Mouse (Mus musculus) midbrain, embryonic 13.5 days (tissue): ENCODE measurements around the gene Elmod3. TPM values are rescaled to one million over a fixed set of nuclear protein-coding genes. Genes with fewer than 3 reads are reported as not detected.

ENCODE experiments used
- ATAC-seq: fragments of 200-750 bp; cut with Nextera tagmentation; 2 replicates; pipeline ENCODE4 v1.8.0; 2017; ENCODE audit warnings: mild to moderate bottlenecking, moderate TSS enrichment, moderate library complexity
- H3K27ac ChIP-seq: fragments of 300-500 bp; sonication (generic); 2 replicates; pipeline ENCODE4 v1.5.1; 2015; ENCODE audit warnings: inconsistent platforms, mild to moderate bottlenecking, moderate library complexity
- H3K27me3 ChIP-seq: fragments of 300-500 bp; sonication (generic); 2 replicates; pipeline ENCODE4 v1.6.1; 2015; ENCODE audit warnings: mild to moderate bottlenecking, inconsistent platforms
- H3K36me3 ChIP-seq: fragments of 300-500 bp; sonication (generic); 2 replicates; pipeline ENCODE4 v1.6.1; 2015; ENCODE audit warnings: mild to moderate bottlenecking, inconsistent platforms
- H3K4me1 ChIP-seq: fragments of 300-500 bp; sonication (generic); replicated peaks from 2 replicates; pipeline ENCODE4 v1.6.1; 2015; ENCODE audit warnings: inconsistent platforms
- H3K4me2 ChIP-seq: fragments of 300-500 bp; sonication (generic); replicated peaks from 2 replicates; pipeline ENCODE4 v1.6.1; 2015; ENCODE audit warnings: moderate library complexity, mild to moderate bottlenecking, inconsistent platforms
- H3K4me3 ChIP-seq: fragments of 300-500 bp; sonication (generic); replicated peaks from 2 replicates; pipeline ENCODE4 v1.5.1; 2015; ENCODE audit warnings: mild to moderate bottlenecking, inconsistent platforms
- H3K9ac ChIP-seq: fragments of 300-500 bp; sonication (generic); replicated peaks from 2 replicates; pipeline ENCODE4 v1.6.1; 2015; ENCODE audit warnings: mild to moderate bottlenecking, inconsistent platforms
- H3K9me3 ChIP-seq: fragments of 300-500 bp; sonication (generic); 2 replicates; pipeline ENCODE4 v1.6.1; 2016; ENCODE audit warnings: mild to moderate bottlenecking, inconsistent platforms
- WGBS: fragments of 180-500 bp; shearing (Covaris S2); methylation state at CpG from one replicate; pipeline ENCODE4 v1.1.7; 2015; 5-methylcytosine and 5-hydroxymethylcytosine counted together
- polyA plus RNA-seq: library from polyadenylated mRNA; unstranded; fragments of >200 nt; fragmentation: Nextera tagmentation; extraction: Ambion mirVana; gene quantifications from 2 replicates; pipeline ENCODE4 v1.2.1, GENCODE M21; 2015

Elmod3 gene
- polyA plus RNA-seq, 1 experiment from 2014 or later, result 15.7 TPM

DNA sequence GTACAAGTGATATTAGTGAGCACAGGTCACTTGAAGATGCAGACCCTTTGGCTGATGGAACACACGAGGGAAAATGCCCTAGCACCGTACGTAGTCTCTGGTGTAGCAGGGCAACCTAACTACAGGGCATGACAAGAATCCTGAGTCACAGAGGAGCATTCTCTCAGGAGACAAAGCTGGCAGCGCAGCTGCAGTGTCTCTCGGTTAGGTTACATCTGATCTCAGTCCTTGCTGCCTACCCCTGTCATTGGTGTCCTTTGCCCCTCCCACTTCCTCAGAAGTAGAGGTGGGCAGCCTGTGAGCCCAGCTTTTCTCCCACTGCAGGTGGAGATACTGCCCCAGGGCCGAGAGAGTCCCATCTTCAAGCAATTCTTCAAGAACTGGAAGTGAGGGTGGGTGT is 35.7 kb downstream of the Elmod3 start:
- 58% methylated on average over 6 of the region's 6 CpGs for WGBS
- Histone ChIP-seq H3K4me2 (no peak overlapping the region), H3K4me1 (peaks cover 7% of the 10 kb centered on the region; the same call in 1 of the 2 replicates), H3K9ac (no peak overlapping the region), H3K27ac (no peak overlapping the region), H3K36me3 (no peaks in the 10 kb centered on the region), H3K4me3 (no peak overlapping the region), H3K9me3 (no peaks in the 10 kb centered on the region), H3K27me3 (no peaks in the 10 kb centered on the region)
- ATAC-seq, result no peak

DNA sequence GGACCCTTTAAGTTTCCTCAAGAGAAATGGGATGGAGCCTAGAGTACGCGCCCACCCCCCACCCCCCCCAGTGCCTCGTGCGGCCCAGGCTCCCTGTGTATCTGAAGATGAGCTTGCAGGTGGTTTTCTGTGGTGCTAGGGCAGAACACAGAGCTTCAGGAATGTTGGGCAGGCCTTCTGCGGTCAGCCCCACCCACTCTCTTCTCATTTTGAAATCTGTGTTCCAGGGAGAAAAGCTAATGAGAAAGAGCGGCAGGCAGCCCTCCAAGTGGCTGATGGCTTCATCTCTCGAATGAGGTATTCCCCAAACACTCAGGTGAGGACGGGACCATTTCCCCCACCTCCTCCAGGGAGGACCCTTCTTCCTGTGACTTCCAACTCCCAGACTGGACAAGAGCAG is 37.4 kb downstream of the Elmod3 start:
- no peak for ATAC-seq
- H3K9me3 ChIP-seq, result no peaks in the 10 kb centered on the region
- H3K4me1 ChIP-seq, result peaks cover 6% of the 10 kb centered on the region; the same call in 1 of the 2 replicates
- 77% methylated on average over 8 of the region's 8 CpGs for WGBS
- no peak overlapping the region for H3K4me3 ChIP-seq
- H3K27ac ChIP-seq, result no peak overlapping the region
- H3K27me3 ChIP-seq, result no peaks in the 10 kb centered on the region
- H3K9ac ChIP-seq, result no peak overlapping the region
- no peaks in the 10 kb centered on the region for H3K36me3 ChIP-seq
- no peak overlapping the region for H3K4me2 ChIP-seq

DNA sequence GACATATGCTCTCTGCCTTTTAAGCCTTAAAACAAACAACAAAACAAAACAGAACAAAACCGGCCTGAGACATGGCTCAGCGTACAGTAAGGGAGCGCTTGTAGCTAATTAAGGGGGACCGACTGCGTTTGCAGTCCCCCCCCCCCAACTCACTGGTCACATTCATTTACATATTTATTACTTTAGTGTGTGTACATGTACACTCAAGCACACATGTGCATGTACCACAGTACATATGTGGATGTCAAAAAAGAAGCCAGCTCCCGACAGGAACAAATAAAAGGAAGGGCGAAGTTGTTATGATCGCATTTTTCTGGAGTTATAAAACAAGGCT is 45.2 kb downstream of the Elmod3 start:
- Histone ChIP-seq H3K4me1 (peaks cover 19% of the 10 kb centered on the region), H3K36me3 (no peaks in the 10 kb centered on the region), H3K27me3 (no peaks in the 10 kb centered on the region), H3K4me3 (peak overlapping the region; percentile 41), H3K27ac (peak overlapping the region; percentile 75; the same call in 1 of the 2 replicates), H3K4me2 (peak overlapping the region; percentile 68), H3K9me3 (no peaks in the 10 kb centered on the region), H3K9ac (peak overlapping the region; percentile 68)
- ATAC-seq, result no peak; the same call in 1 of the 2 replicates
- 19% methylated on average over 8 of the region's 8 CpGs for WGBS

DNA sequence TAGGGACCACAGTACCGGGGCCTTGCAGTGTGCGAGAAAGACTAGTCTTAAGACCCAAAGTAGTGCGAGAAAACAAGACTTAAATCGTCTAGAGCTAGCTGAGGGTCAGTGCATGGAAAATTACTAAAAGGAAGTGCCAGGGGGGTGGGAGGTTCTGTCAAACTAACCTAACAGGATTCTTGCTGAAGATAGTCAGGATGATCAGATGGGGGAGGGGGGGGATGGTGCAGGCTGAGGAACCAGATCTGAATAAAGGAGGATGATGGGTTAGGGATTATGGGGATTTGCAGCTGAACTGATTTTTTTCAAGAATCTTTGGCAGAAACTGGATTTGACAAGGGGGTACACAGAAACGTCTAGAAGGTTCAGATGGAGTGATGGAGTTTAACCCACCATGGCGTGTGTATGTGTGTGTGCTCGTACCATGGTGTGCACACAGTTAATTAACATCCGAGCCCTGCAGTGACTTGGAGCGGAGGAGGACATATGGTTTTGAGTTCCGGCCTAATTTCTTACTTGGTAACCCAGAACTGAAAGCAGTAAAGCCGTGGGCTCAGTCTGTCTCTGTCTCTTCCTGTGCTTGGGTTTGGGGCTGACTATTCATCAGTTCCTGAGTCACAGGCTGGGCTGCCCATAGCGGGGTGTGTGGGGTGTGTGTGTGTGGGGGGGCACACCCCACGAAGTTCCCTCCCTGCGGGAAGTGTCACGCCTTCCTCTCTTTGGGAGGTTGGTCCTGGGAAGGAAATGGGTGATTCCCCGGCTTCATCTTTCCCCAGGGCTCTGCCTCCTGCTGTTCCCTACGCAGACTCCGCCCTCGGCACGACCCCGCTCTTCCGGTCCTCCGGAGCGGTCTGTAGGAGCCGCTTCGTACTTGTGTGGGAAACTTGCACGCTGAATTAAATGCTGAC is 45.8 kb downstream of the Elmod3 start:
- 18% methylated on average over 27 of the region's 27 CpGs for WGBS
- peak overlapping the region; percentile 75 for H3K27ac ChIP-seq
- peak overlapping the region; percentile 68 for H3K9ac ChIP-seq
- no peaks in the 10 kb centered on the region for H3K36me3 ChIP-seq
- H3K4me3 ChIP-seq, result peak overlapping the region; percentile 41
- peak overlapping the region; percentile 68 for H3K4me2 ChIP-seq
- no peaks in the 10 kb centered on the region for H3K9me3 ChIP-seq
- ATAC-seq, result peak; percentile 88
- peaks cover 19% of the 10 kb centered on the region for H3K4me1 ChIP-seq
- H3K27me3 ChIP-seq, result no peaks in the 10 kb centered on the region

DNA sequence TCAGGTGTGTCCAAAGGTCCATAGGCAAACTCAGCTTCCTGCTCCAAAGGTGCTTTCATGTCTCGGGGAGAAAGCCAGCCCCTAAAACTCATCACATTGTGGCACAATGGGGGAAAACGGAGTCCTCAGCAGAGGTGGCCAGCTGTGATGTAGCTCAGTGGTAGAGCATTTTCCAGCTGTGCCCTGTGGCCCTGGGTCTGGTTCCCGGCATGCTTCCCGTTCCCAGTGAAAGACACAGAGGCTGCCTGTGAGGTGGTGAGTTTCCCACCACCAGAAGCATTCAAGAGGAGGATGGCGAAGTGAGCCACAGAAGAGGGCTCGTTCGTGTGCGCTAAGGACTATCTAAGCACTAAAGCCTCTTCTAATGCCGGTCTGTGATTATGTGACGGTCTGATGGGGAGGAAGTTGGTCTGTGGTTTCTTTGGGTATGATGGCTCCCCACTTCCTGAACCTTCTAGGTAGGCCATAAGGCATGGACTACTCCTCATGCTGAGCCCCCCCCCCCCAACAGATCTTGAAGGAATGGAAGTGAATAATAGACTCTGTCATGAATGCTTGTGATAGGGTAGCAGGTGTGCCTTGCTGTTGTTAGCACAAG is 47.6 kb downstream of the Elmod3 start:
- H3K27ac ChIP-seq, result no peak overlapping the region
- ATAC-seq, result no peak
- 90% methylated on average over 10 of the region's 10 CpGs for WGBS
- H3K4me2 ChIP-seq, result no peak overlapping the region
- no peaks in the 10 kb centered on the region for H3K27me3 ChIP-seq
- H3K36me3 ChIP-seq, result no peaks in the 10 kb centered on the region
- no peak overlapping the region for H3K4me3 ChIP-seq
- H3K4me1 ChIP-seq, result peaks cover 19% of the 10 kb centered on the region
- no peak overlapping the region for H3K9ac ChIP-seq
- H3K9me3 ChIP-seq, result no peaks in the 10 kb centered on the region

DNA sequence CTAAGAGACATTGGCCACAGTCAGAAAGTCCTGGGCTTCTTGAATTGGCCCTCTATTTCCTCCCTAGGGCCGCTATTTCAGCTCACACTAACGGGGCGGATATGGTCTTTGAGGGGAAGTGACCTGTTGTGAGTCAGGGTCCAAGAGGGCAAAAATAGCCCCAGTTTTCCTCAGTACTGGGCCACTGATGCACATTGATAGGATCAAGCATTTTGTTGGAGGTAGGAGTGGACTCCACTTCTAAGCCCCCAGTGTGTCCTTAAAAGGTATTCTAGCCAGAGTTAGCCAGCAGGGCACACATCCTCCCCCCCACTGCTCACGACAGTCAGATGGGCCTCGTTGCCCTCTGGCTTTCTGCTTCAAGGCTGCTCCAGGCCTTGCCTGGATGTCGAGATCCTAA is 48.2 kb downstream of the Elmod3 start:
- no peak for ATAC-seq
- H3K36me3 ChIP-seq, result no peaks in the 10 kb centered on the region

DNA sequence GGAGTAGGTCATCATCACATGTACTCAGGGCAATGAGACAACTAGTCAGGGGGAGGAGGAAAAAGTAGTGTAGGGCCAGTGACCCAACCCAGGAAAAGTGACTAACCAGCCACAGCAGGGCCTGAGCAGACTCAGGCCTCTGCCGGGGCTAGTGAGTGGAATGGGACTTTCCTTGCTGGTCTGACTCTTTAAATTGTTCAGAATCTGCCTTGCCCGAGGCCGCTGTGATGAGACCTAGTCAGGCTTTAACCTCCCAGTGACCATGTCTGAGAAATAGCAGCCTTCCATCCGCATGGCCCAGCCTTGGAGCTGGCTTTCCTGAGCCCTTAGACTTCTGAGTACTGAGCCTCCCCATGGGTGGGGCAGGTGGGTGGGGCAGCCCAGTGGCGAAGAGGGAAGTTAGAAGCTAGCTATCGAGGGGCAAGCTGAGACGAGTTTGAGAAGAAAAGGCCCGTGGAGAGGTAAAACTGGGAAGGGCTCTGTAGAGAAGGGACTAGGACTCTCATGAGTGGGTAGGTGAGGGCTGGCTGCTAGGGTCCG is 49.1 kb downstream of the Elmod3 start:
- ATAC-seq, result no peak
- Histone ChIP-seq H3K27ac (no peak overlapping the region), H3K36me3 (no peaks in the 10 kb centered on the region), H3K4me2 (no peak overlapping the region), H3K4me1 (peaks cover 22% of the 10 kb centered on the region), H3K27me3 (no peaks in the 10 kb centered on the region), H3K9me3 (no peaks in the 10 kb centered on the region), H3K9ac (no peak overlapping the region), H3K4me3 (no peak overlapping the region)
- 69% methylated on average over 9 of the region's 9 CpGs for WGBS

More for the DNA sequence above, 48.2 kb downstream of the Elmod3 start:
- Histone ChIP-seq H3K4me1 (peaks cover 19% of the 10 kb centered on the region), H3K27ac (no peak overlapping the region), H3K4me3 (no peak overlapping the region), H3K9ac (no peak overlapping the region), H3K9me3 (no peaks in the 10 kb centered on the region), H3K4me2 (no peak overlapping the region), H3K27me3 (no peaks in the 10 kb centered on the region)
- 68% methylated on average over 6 of the region's 6 CpGs for WGBS

DNA sequence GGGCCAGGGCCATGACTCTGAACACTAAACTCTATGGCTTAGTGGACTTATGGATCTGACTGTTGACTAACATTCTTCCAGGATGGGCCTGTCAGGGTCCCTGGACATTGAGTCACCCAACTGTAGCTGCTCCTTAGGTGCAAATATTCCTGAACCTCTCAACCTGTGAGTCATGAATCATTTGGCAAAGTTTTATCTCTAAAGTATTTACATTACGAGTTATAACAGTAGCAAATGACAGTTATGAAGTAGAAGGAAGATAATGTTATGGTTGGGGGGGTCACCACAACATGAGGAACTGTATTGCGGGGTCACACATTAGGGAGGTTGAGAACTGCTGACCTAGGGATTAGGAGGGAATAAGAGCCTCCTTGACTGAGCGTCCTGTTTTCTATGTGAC is 50.4 kb downstream of the Elmod3 start:
- H3K4me3 ChIP-seq, result no peak overlapping the region
- 94% methylated on average over 3 of the region's 3 CpGs for WGBS
- H3K9me3 ChIP-seq, result no peaks in the 10 kb centered on the region
- ATAC-seq, result no peak
- no peaks in the 10 kb centered on the region for H3K36me3 ChIP-seq
- H3K4me2 ChIP-seq, result no peak overlapping the region
- no peaks in the 10 kb centered on the region for H3K27me3 ChIP-seq
- H3K9ac ChIP-seq, result no peak overlapping the region
- H3K27ac ChIP-seq, result no peak overlapping the region
- peaks cover 18% of the 10 kb centered on the region for H3K4me1 ChIP-seq

DNA sequence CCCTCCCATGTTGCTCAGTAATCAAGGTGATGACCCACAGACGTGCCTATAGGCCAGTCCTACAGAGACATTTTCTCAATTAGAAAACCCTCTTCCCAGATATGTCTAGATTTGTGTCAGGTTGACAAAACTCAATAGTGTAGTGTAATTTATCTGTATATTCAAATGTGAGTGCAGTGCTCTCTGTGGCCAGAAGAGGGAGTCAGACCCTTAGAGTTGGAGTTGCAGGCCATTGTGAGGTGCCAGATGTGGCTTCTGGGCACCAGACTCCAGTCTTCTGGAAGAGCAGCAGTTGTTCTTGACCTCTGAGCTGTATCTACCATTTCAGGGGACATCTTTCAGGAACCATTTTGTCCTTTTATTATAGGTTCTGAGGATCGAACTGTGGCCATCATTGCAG is 51.1 kb downstream of the Elmod3 start:
- Histone ChIP-seq H3K4me1 (peaks cover 11% of the 10 kb centered on the region), H3K27ac (no peak overlapping the region), H3K36me3 (no peaks in the 10 kb centered on the region), H3K27me3 (no peaks in the 10 kb centered on the region), H3K9me3 (no peaks in the 10 kb centered on the region), H3K4me2 (no peak overlapping the region), H3K9ac (no peak overlapping the region), H3K4me3 (no peak overlapping the region)
- ATAC-seq, result no peak
- 95% methylated on average over 2 of the region's 2 CpGs for WGBS

DNA sequence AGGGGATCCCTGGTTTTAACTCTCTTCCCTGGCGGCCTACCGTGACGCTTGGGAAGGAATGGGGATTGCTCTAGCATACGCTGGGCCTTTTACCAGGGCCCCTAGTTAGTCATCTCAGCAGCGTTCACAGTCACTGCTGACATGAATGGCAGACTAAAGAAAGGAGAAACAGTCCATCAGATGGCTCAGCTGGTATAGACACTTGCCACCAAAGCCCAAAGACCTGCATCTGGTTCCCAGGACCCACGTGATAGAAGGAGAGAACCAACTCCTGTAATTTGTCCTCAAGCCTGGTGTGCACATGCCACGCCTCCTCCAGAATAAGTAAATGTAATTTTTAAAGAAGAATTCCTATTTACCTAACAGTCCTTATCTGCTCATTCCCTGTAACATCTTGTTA is 52.8 kb downstream of the Elmod3 start:
- no peak for ATAC-seq
- no peaks in the 10 kb centered on the region for H3K36me3 ChIP-seq
- H3K4me2 ChIP-seq, result no peak overlapping the region
- WGBS, result 47% methylated on average over 7 of the region's 7 CpGs
- no peak overlapping the region for H3K27ac ChIP-seq
- no peaks in the 10 kb centered on the region for H3K27me3 ChIP-seq
- H3K4me1 ChIP-seq, result 0 out of 2 replicates have a peak, but pooled peaks cover 8% of the 10 kb centered on the region
- H3K9me3 ChIP-seq, result no peaks in the 10 kb centered on the region
- H3K4me3 ChIP-seq, result no peak overlapping the region
- H3K9ac ChIP-seq, result no peak overlapping the region

DNA sequence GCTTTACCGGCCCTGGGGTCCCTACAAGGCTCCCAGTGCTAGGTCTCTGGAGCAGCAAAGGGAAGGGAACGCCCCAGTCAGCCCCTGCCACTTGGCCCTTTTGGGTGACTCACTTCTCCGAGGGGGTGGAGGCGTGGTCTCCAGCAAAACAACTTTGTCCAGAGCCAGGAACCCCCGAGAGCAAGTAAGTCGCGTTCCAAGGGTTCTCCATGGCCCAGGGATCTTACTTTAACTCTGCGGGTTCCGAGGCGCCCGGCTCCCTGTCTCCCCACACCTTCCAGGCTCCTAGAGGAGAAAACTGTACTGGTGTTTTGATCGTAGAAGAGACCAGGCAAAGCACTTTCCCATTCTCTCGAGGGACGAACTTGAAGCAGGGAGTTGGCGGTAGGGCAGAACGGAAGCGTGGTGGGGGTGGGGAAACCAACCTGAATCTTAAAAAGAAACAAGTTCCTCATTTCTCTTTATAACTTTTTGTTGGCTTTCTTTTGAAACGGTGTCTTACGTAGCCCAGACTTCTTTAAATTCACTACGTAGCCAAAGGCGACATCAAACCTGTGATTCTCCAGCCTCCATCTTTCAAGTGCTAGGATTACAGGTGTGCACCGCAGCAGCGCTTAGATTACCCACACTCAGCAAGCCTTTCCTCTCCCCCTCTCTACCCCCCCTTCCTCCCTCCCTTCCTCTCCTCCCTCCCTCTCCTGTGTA is 53.8 kb downstream of the Elmod3 start, which contains the start of gene Capg:
Gene Capg (plus strand): TSS at position 109 of the 705 bp plus-strand sequence.
- 0 out of 2 replicates have a peak, but pooled peaks cover 8% of the 10 kb centered on the region for H3K4me1 ChIP-seq
- no peaks in the 10 kb centered on the region for H3K9me3 ChIP-seq
- H3K9ac ChIP-seq, result no peak within 1 kb of the TSS
- no peaks in the 10 kb centered on the region for H3K27me3 ChIP-seq
- 15% methylated on average over 23 of the region's 23 CpGs for WGBS
- H3K27ac ChIP-seq, result no peak within 1 kb of the TSS
- no peak within 1 kb of the TSS for H3K4me3 ChIP-seq
- no peaks in the 10 kb centered on the region for H3K36me3 ChIP-seq
- ATAC-seq, result no peak
- H3K4me2 ChIP-seq, result peak within 1 kb of the TSS; percentile 15; the same call in 1 of the 2 replicates
